Mouse (Mus musculus) forebrain, embryonic 11.5 days (tissue): Measurements from ENCODE around the gene Zfp747. TPM values are rescaled to one million over a fixed set of nuclear protein-coding genes. Genes with fewer than 3 reads are reported as not detected.
"Not testable (repeated sequence)": the region's sequence is repeated elsewhere in the genome, so short reads cannot be mapped to it uniquely, and the experiment has no call there.

Source experiments
- ATAC-seq: fragments of 200-750 bp; cut with Nextera tagmentation; replicated peaks from 2 replicates; pipeline ENCODE4 v1.8.0; 2017; ENCODE audit warnings: moderate TSS enrichment; ENCODE audit not compliant: low FRiP score
- DNase-seq: peaks from one replicate; pipeline ENCODE4 v3.0.0-alpha.2; 2017; ENCODE audit warnings: low spot score
- H3K27ac ChIP-seq: fragments of 300-500 bp; sonication (generic); 2 replicates; pipeline ENCODE4 v1.5.1; 2014; ENCODE audit warnings: low read depth, low read length
- H3K27me3 ChIP-seq: fragments of 300-500 bp; sonication (generic); 2 replicates; pipeline ENCODE4 v1.6.1; 2014; ENCODE audit warnings: mild to moderate bottlenecking, low read length, mixed read lengths; ENCODE audit not compliant: control insufficient read depth, insufficient read depth
- H3K36me3 ChIP-seq: fragments of 300-500 bp; sonication (generic); 2 replicates; pipeline ENCODE4 v1.6.1; 2014; ENCODE audit warnings: mild to moderate bottlenecking, low read length, moderate library complexity, mixed read lengths; ENCODE audit not compliant: control insufficient read depth, insufficient read depth
- H3K4me1 ChIP-seq: fragments of 300-500 bp; sonication (generic); replicated peaks from 2 replicates; pipeline ENCODE4 v1.6.1; 2014; ENCODE audit warnings: low read length, mixed read lengths; ENCODE audit not compliant: control insufficient read depth, insufficient read depth
- H3K4me2 ChIP-seq: fragments of 300-500 bp; sonication (generic); 2 replicates; pipeline ENCODE4 v1.6.1; 2014; ENCODE audit warnings: low read depth, mild to moderate bottlenecking, low read length, moderate library complexity, mixed read lengths; ENCODE audit not compliant: severe bottlenecking
- H3K4me3 ChIP-seq: fragments of 300-500 bp; sonication (generic); 2 replicates; pipeline ENCODE4 v1.5.1; 2014; ENCODE audit warnings: low read depth, low read length
- H3K9ac ChIP-seq: fragments of 300-500 bp; sonication (generic); 2 replicates; pipeline ENCODE4 v1.6.1; 2014; ENCODE audit warnings: low read length
- H3K9me3 ChIP-seq: fragments of 300-500 bp; sonication (generic); 2 replicates; pipeline ENCODE4 v1.6.1; 2016; ENCODE audit warnings: low read length, mixed read lengths; ENCODE audit not compliant: control insufficient read depth
- WGBS: fragments of 180-500 bp; shearing (Covaris S2); extraction: QIAGEN DNeasy Blood & Tissue Kit; methylation state at CpG from one replicate; pipeline ENCODE4 v1.1.7; 2014; 5-methylcytosine and 5-hydroxymethylcytosine counted together
- polyA plus RNA-seq: library from polyadenylated mRNA; unstranded; fragments of >200 nt; fragmentation: Nextera tagmentation; extraction: Ambion mirVana; gene quantifications from 2 replicates; pipeline ENCODE4 v1.2.1, GENCODE M21; 2014

Zfp747 gene
- polyA plus RNA-seq, 1 experiment from 2014 or later = 8.6 TPM

DNA sequence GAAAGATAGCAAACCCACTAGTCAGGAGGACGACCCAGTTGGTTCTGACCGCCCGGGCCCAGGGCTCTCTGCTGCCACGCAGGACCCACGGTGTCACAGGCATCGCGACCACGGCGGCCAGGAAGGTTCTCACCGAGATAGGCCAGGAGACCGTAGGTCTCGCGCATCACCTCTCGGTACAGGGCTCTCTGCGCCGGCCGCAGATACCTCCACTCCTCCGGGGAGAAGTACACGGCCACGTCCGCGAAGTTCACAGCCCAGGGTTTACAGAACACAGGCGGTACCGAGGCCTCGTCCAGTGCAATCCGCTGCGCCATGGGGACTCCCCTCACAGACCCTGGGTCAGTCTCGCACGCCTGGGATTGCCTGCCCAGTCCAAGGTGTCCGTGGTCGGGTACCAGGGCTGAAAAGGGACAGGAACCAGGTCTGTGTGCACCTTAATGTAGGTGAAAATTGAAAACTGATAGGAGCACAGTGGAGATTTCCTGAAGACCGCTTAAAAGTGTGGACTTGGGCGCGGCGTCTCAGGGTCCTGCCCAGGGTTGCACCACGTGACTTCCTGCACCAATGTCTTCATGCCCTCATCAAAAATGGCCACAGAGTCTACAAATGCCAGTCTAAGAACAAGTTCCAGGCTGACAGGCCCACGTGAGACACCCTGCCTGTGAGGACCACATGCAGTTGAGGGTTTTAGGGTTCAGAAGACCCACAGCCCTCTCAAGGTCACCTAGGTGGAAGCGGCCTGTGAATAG is 11.0 kb upstream of the Zfp747 start, which contains the start of gene 9130019O22Rik:
TSS of gene 9130019O22Rik (minus strand) at position 526 of the 752 bp plus-strand sequence.
- no peak within 1 kb of the TSS for H3K27ac ChIP-seq
- peak within 1 kb of the TSS; percentile 65 for H3K4me2 ChIP-seq
- WGBS = 20% methylated on average over 38 of the region's 38 CpGs
- ATAC-seq (peak; percentile 86), DNase-seq (peak; percentile 82)
- no peaks in the 10 kb centered on the region for H3K9me3 ChIP-seq
- peak within 1 kb of the TSS; percentile 62 for H3K9ac ChIP-seq
- H3K4me1 ChIP-seq = no peaks in the 10 kb centered on the region
- peaks cover 2% of the 10 kb centered on the region; the same call in 1 of the 2 replicates for H3K36me3 ChIP-seq
- no peaks in the 10 kb centered on the region for H3K27me3 ChIP-seq
- peak within 1 kb of the TSS; percentile 48 for H3K4me3 ChIP-seq

DNA sequence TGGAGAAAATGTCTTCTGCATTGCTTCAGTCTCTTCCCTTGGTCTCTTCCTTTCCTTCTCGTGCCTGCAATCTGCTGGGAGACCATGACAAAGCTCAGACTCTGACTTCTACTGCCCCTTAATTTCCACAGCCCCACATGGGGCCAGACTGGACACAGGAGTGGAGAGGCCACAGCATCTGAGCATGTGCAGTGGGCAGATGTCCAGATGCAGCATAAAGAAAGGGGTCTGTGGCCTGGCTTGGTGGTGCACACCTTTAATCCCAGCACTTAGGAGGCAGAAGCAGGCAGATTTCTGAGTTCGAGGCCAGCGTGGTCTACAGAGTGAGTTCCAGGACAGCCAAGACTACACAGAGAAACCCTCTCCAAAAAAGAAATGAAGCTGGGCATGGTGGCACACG is 9.7 kb upstream of the Zfp747 start:
- not testable (repeated sequence) for ATAC-seq, DNase-seq, H3K36me3 ChIP-seq, H3K4me1 ChIP-seq, H3K4me3 ChIP-seq, H3K27ac ChIP-seq, H3K4me2 ChIP-seq, H3K9ac ChIP-seq, H3K27me3 ChIP-seq, H3K9me3 ChIP-seq
- WGBS = 93% methylated on average over 4 of the region's 4 CpGs

DNA sequence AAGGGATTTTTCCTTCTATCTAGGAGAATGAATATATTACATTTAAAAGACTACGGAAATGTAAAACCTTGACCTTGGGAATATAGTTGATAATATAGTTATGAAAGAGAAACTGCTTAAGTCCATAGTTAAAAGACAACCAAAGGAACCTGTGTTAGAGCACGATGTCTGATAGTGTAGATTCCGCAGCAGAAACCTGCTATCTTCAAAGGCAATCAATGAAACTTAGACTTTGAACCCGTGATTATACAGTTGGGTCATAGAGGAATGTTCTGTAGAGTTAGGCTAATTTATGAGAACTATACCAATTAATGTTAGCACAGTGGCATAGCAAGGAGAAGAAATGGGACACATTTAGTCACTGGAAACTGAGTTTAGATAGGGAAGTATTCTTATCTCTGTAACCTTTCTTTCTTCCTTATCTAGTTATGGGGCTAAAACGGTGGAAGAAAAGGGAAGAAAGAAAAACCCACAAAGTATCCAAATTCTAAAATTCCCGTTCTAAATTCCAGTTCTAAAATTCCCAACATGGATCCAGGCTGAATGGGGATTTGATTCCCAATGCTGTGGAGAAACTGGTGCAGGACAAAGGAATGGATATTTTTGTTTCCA is 2.6 kb upstream of the Zfp747 start:
- Histone ChIP-seq H3K36me3 (no peaks in the 10 kb centered on the region; the same call in 1 of the 2 replicates), H3K9ac (no peak overlapping the region), H3K4me2 (no peak overlapping the region), H3K9me3 (no peaks in the 10 kb centered on the region), H3K4me1 (no peaks in the 10 kb centered on the region), H3K27ac (no peak overlapping the region), H3K4me3 (no peak overlapping the region), H3K27me3 (no peaks in the 10 kb centered on the region)
- ATAC-seq (no peak), DNase-seq (no peak)
- WGBS = 81% methylated on average over 6 of the region's 6 CpGs

DNA sequence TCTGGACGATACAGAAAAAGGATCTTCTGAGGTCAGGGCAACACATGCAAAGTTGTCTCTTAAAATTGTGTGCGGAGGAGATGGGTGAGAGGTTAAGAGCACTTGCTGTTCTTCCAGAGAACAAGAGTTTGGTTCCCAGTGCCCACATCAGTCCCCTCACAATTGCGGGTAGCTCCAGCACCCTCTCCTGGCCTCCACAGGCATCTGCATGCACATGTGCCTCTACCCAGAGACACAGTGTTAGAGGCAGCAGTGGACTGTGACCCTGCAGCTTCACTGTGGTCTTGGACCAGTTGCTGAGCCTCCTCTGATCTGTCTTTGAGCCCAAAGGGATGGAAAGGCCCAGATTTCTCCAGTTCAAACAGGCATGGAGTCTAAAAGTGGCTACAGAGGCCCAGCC is 4.0 kb downstream of the Zfp747 start:
- H3K4me1 ChIP-seq, H3K27me3 ChIP-seq, ATAC-seq, H3K9me3 ChIP-seq, DNase-seq, H3K9ac ChIP-seq, H3K27ac ChIP-seq, H3K36me3 ChIP-seq, H3K4me3 ChIP-seq, H3K4me2 ChIP-seq: not testable (repeated sequence)
- 70% methylated on average over 3 of the region's 3 CpGs for WGBS

DNA sequence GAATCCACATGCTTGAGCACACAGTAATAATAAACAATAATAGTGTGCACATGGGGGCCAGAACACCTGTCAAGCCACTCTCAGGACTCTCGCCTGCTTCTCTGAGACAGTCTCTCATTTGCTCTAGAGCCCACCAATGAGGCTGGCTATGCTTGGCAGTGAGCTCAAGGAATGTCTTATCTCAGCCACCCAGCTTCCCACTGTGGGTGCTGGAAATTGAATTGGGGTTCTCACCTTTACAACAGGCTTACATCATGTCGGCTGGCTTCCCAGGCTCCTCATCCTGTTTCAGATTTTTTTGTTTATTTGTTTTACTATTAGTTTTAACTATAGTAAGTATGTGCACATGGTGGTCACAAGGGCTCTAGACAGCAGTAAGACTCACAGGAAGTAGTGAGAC is 4.6 kb downstream of the Zfp747 start:
- H3K4me2 ChIP-seq = no peak overlapping the region
- H3K4me3 ChIP-seq = no peak overlapping the region
- no peak overlapping the region for H3K9ac ChIP-seq
- H3K27ac ChIP-seq = no peak overlapping the region
- H3K9me3 ChIP-seq = no peaks in the 10 kb centered on the region
- no peaks in the 10 kb centered on the region for H3K4me1 ChIP-seq
- WGBS = 89% methylated on average over 2 of the region's 2 CpGs
- H3K36me3 ChIP-seq = no peaks in the 10 kb centered on the region
- ATAC-seq = no peak
- no peaks in the 10 kb centered on the region for H3K27me3 ChIP-seq
- no peak for DNase-seq

DNA sequence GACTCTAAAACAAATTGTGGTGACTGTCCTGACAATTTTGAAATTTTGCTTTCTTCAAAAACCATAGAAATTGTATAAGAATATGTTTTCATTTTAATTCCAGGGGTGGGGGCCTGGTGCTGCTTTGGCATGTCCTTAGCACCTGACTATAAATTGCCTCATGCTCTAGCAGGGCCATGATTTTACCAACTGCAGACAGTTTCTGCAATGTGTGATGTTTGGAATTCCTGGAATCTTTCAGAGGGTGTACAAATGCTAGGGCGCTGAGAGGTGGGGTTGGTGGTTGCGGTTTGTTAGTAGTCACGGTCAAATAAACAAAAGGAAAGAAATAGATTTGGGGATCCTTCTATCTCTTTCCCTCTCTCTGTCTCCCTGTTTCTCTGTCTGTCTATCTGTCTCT is 9.6 kb downstream of the Zfp747 start:
- no peak overlapping the region for H3K9ac ChIP-seq
- H3K27me3 ChIP-seq = no peaks in the 10 kb centered on the region
- no peak overlapping the region for H3K27ac ChIP-seq
- H3K4me1 ChIP-seq = peaks cover 6% of the 10 kb centered on the region; the same call in 1 of the 2 replicates
- DNase-seq (no peak), ATAC-seq (no peak)
- no peak overlapping the region for H3K4me3 ChIP-seq
- no peaks in the 10 kb centered on the region for H3K36me3 ChIP-seq
- WGBS = 87% methylated on average over 3 of the region's 3 CpGs
- H3K4me2 ChIP-seq = no peak overlapping the region
- no peaks in the 10 kb centered on the region for H3K9me3 ChIP-seq

DNA sequence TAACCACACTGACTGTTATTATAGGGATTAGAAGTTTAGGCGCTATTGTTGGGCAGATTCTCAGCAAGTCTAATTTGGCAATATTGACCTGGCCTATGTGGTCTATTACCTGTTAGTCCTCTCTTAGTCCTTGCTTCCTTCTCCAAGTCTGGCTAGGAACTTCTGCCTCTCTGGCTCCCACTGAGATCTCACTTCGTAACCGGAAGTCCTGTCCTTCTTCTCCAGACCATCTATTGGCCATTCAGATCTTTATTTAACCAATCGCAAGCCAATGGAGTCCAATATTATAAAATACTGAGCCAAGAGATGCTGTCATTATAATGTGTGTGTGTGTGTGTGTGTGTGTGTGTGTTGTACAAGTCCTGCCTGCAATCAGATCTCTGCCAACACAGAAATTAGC is 11.7 kb downstream of the Zfp747 start:
- no peaks in the 10 kb centered on the region for H3K27me3 ChIP-seq
- H3K36me3 ChIP-seq = no peaks in the 10 kb centered on the region
- peak overlapping the region; percentile 69; the same call in 1 of the 2 replicates for H3K4me2 ChIP-seq
- no peak overlapping the region; the same call in 1 of the 2 replicates for H3K9ac ChIP-seq
- WGBS = 46% methylated on average over 4 of the region's 4 CpGs
- no peak overlapping the region for H3K27ac ChIP-seq
- no peaks in the 10 kb centered on the region for H3K9me3 ChIP-seq
- DNase-seq = no peak
- ATAC-seq = no peak
- peak overlapping the region; percentile 30; the same call in 1 of the 2 replicates for H3K4me3 ChIP-seq
- peaks cover 6% of the 10 kb centered on the region; the same call in 1 of the 2 replicates for H3K4me1 ChIP-seq

DNA sequence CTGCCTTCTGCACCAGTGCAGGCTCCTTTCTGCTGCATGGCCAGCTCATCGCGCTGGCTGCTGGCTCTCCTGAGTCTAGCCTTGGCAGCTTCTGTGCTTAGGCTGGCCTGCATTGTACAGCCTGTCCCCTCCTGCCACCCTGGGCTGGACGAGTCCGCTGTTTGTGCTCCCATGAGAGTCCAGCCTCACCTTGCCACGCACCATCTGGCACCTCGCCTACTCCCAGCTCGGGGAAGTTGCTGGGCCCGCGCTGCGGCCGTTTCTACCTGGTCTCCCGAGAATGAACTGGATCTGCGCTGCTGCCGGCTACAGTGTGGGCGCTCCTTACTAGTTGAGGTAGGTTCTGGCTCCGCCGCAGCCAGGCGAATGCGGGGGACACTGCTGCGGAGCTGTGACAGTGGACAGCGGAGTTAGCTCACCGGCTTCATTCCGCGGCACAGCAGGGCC is 12.4 kb downstream of the Zfp747 start:
- peak overlapping the region; percentile 69 for H3K4me2 ChIP-seq
- H3K27me3 ChIP-seq = no peaks in the 10 kb centered on the region
- peaks cover 6% of the 10 kb centered on the region; the same call in 1 of the 2 replicates for H3K4me1 ChIP-seq
- H3K36me3 ChIP-seq = no peaks in the 10 kb centered on the region
- peak overlapping the region; percentile 60 for H3K9ac ChIP-seq
- WGBS = under 1% methylated on average over 24 of the region's 24 CpGs
- ATAC-seq (0 out of 2 replicates have a peak, but pooled peaks have one; percentile 27), DNase-seq (peak; percentile 66)
- no peaks in the 10 kb centered on the region for H3K9me3 ChIP-seq
- H3K4me3 ChIP-seq = peak overlapping the region; percentile 30
- H3K27ac ChIP-seq = no peak overlapping the region
